ENCODE assay signal across 30 mouse cellular contexts in the genomic region with DNA sequence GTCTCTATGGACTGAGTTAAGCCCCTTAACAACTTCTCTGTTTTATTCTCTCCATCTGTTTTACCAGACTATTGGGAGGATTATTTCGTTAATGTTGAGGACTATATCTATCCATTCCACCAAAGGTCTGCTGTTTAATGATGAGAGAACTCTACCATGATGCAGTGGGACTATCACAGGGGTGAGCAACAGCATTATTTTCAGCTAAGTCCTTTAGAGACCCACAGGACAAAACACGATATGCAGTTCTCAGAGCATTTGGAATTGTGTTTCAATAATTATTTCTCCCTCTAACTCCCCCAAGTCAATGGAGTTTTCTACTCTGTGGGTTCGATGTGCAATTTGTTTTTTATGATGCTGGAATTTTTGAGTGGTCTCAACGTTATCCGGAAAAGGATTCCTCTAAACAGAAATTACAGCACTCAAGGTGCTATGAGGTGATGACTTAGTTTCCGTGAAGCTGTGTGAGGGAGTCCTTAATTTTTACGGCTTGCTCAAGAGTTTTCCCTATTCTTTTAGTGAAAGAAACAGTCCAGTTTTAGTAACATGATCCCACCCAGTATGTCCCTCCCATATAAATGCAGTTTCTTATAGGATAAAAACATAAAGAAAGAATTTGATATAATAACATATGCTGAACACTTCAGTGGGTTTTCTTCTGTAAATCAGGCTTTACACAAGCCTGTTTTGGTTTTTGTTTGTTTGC.
"Had no signal": no experiment of that assay in that cellular context is flagged by ENCODE, and none has a peak within 500 bp of the region (broad histone marks: within the 10 kb centered on the region; RNA-seq: fewer than 3 reads in every experiment).

No protein-coding gene starts in this region.

- H3K27me3 ChIP-seq: limb, embryonic 15.5 days; liver, embryonic 12.5 days; liver, embryonic 13.5 days; liver, embryonic 15.5 days; lung, embryonic 15.5 days; megakaryocyte, embryonic 14.5 days; midbrain, embryonic 12.5 days; midbrain, embryonic 13.5 days; midbrain, embryonic 15.5 days had no signal

- H3K9ac ChIP-seq: limb, embryonic 15.5 days; liver, embryonic 12.5 days; liver, embryonic 13.5 days; liver, embryonic 14.5 days; liver, embryonic 15.5 days; liver, postnatal 0 days; lung, embryonic 14.5 days; lung, embryonic 15.5 days; midbrain, embryonic 12.5 days; midbrain, embryonic 13.5 days; midbrain, embryonic 15.5 days had no signal

- DNase-seq: layer of hippocampus, postnatal 36 days; left cerebral cortex, postnatal 4 days; liver; liver, embryonic 13.5 days; liver, postnatal 0 days; lung, adult 18-20 months; lung, adult 2 months; lung, embryonic 14.5 days; lung, postnatal 10 days; lung, postnatal 14 days; lung, postnatal 36 days; lung, postnatal 4 days; midbrain, embryonic 14.5 days had no signal

- H3K4me1 ChIP-seq: limb, embryonic 15.5 days; liver, embryonic 12.5 days; liver, embryonic 13.5 days; liver, embryonic 15.5 days; lung, embryonic 15.5 days; megakaryocyte, embryonic 14.5 days; midbrain, embryonic 15.5 days had no signal

- H3K9me3 ChIP-seq: limb, embryonic 15.5 days; liver, embryonic 12.5 days; liver, embryonic 13.5 days; liver, embryonic 15.5 days; lung, embryonic 15.5 days; megakaryocyte, embryonic 14.5 days; midbrain, embryonic 10.5 days; midbrain, embryonic 12.5 days; midbrain, embryonic 13.5 days; midbrain, embryonic 15.5 days had no signal

- H3K27ac ChIP-seq: left cerebral cortex, adult 2 months; limb, embryonic 15.5 days; liver, embryonic 12.5 days; liver, embryonic 13.5 days; liver, embryonic 14.5 days; liver, embryonic 15.5 days; lung, embryonic 15.5 days; macrophage; midbrain, embryonic 10.5 days; midbrain, embryonic 12.5 days; midbrain, embryonic 13.5 days; midbrain, embryonic 15.5 days had no signal

- H3K4me3 ChIP-seq: left cerebral cortex, adult 2 months; limb, embryonic 15.5 days; liver, embryonic 12.5 days; liver, embryonic 13.5 days; liver, embryonic 15.5 days; lung, embryonic 15.5 days; megakaryocyte, embryonic 14.5 days; midbrain, embryonic 10.5 days; midbrain, embryonic 12.5 days; midbrain, embryonic 13.5 days; midbrain, embryonic 15.5 days; myocyte had no signal

- H3K4me2 ChIP-seq: limb, embryonic 15.5 days; liver, embryonic 11.5 days; liver, embryonic 12.5 days; liver, embryonic 13.5 days; liver, embryonic 15.5 days; lung, embryonic 14.5 days; lung, embryonic 15.5 days; midbrain, embryonic 11.5 days; midbrain, embryonic 12.5 days; midbrain, embryonic 13.5 days; midbrain, embryonic 15.5 days had no signal

- H3K36me3 ChIP-seq: limb, embryonic 15.5 days; liver, embryonic 12.5 days; liver, embryonic 13.5 days; liver, embryonic 15.5 days; lung, embryonic 15.5 days; midbrain, embryonic 10.5 days; midbrain, embryonic 12.5 days; midbrain, embryonic 13.5 days; midbrain, embryonic 15.5 days had no signal

- ATAC-seq: liver, embryonic 12.5 days; liver, postnatal 0 days; lung, postnatal 0 days; midbrain, embryonic 15.5 days; midbrain, embryonic 16.5 days had no signal
